Mouse (Mus musculus): ENCODE data around the gene Tbc1d24.
A peak's percentile ranks its signal among the peaks of the same experiment; 100 is the strongest.
"Not testable (repeated sequence)": the region's sequence is repeated elsewhere in the genome, so short reads cannot be mapped to it uniquely, and the experiment has no call there.

The Tbc1d24 gene

GRCm38 (mm10) chr17:24142897-24143296 is 62.5 kb downstream of the Tbc1d24 start:
- no peak for DNase-seq (ENCODE audit: low read depth)

GRCm38 (mm10) chr17:24141425-24141920 is 63.9 kb downstream of the Tbc1d24 start:
- peak; percentile 89 for DNase-seq (ENCODE audit: low read depth)

- no peak for DNase-seq (ENCODE audit: low read depth)
Measured at GRCm38 (mm10) chr17:24140845-24141424, 64.4 kb downstream of the Tbc1d24 start.

GRCm38 (mm10) chr17:24139968-24140367 is 65.4 kb downstream of the Tbc1d24 start:
- DNase-seq (ENCODE audit: low read depth): no peak

DNA sequence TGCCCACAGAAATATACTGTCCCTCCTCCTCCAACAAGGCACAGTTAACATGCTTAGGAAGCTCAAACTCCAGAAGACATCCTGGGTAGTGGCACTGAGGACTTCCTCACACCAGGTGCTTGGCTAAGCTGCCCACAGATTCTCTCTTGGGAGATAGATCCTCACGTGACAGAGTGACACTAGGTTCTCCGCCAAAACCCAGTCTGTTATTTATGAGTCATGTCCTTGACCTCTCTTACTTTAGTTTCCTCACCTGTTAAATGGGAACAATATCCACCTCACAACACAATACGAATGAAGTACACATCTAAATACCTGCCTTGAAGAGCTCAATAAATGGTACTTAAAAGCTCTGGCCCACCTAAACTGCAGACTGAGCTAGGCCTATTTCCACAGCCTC is 66.1 kb downstream of the Tbc1d24 start:
- no peak for DNase-seq (ENCODE audit: low read depth)

DNA sequence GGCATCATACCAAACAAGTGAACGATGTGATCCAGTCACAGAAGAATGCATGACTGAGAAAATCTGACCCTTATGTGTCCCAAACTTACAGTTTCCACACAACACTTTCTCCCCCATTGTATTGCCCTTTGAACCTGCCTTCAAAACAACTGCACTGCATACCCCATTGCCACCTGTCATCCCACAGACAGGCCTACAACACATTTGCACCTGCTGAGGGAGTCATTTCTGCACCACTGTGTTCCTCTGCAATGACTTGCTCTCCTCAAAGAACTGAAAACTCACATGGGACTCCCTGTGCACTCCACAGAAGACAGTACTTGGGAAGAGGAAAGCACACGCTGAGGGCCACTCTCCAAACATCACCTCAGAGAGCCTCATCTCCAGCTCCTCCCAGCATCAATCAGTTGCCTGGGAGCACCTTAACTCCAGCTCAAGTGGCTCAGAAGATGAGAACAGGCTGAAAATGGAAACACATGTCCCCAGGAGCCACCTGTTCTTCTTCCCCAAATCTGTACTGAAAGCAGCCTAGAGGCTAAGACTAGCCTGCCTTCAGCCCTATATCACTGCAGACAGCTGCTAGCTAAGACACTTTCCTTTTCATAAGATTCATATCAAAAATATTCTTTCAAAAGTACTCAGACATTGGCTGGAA is 68.0 kb downstream of the Tbc1d24 start:
- no peak for DNase-seq (ENCODE audit: low read depth)

DNA sequence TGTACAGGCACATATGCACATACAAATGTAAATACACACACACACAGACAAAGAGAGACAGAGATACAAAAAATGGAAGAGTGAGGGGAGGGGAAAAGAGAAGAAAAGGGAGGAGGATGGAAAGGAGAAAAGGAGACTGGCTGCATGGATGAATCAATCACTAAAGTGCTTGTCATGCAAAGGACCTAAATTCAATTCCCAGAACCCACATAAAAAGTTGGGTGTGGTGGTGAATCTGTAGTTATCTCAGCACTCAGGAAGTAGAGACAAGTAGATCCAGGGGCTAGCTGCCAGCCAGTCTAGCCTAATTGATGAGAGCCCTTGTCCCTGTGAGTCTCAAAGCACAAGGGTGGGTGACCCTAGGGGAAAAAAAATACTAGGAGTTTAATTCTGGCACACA is 71.3 kb downstream of the Tbc1d24 start:
- peak; percentile 34 for DNase-seq (ENCODE audit: low read depth)

DNA sequence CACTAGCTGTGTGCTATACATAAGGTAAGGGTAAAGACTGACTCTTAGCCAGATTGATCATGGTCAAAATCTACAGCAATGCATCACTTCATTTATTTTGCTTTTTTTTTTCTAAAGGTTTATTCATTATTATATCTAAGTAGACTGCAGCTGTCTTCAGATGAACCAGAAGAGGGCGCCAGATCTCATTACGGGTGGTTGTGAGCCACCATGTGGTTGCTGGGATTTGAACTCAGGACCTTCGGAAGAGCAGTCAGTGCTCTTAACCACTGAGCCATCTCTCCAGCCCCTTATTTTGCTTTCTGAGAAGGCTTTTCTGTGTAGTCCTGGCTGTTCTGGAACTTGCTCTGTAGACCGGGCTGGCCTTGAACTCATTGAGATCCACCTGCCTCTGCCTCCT is 72.4 kb downstream of the Tbc1d24 start:
- not testable (repeated sequence) for DNase-seq (ENCODE audit: low read depth)

GRCm38 (mm10) chr17:24131570-24131969 is 73.8 kb downstream of the Tbc1d24 start:
- no peak for DNase-seq (ENCODE audit: low read depth)

- DNase-seq (ENCODE audit: low read depth): not testable (repeated sequence)
Measured at GRCm38 (mm10) chr17:24129246-24129645, 76.1 kb downstream of the Tbc1d24 start.

GRCm38 (mm10) chr17:24127592-24127991 is 77.8 kb downstream of the Tbc1d24 start:
- no peak for DNase-seq (ENCODE audit: low read depth)

- no peak for DNase-seq (ENCODE audit: low read depth)
Measured at GRCm38 (mm10) chr17:24126801-24127200, 78.6 kb downstream of the Tbc1d24 start.
